Mouse (Mus musculus): ENCODE results near the gene Gm3752.
"Not testable (repeated sequence)": the region's sequence is repeated elsewhere in the genome, so short reads cannot be mapped to it uniquely, and the experiment has no call there.

Gene Gm3752

GRCm38 (mm10) chr14:7483662-7484061, at the start of gene Gm3752:
TSS of gene Gm3752 (minus strand) at chr14:7483762.
- DNase-seq (ENCODE audit: low spot score): not testable (repeated sequence)

- not testable (repeated sequence) for DNase-seq (ENCODE audit: low spot score)
Observed at GRCm38 (mm10) chr14:7488731-7489130, 5.2 kb upstream of the Gm3752 start.

GRCm38 (mm10) chr14:7450817-7451216, 32.7 kb downstream of the Gm3752 start, which contains the start of gene Gm3755:
TSS of gene Gm3755 (minus strand) at chr14:7450917.
- DNase-seq (ENCODE audit: low spot score): not testable (repeated sequence)

- DNase-seq (ENCODE audit: low spot score): not testable (repeated sequence)
Observed at GRCm38 (mm10) chr14:7422496-7422895, 61.1 kb downstream of the Gm3752 start.

Data from ovary, postnatal 10 days (tissue).